Mouse (Mus musculus): Measurements from ENCODE around the gene Fam124b.
A peak's percentile ranks its signal among the peaks of the same experiment; 100 is the strongest.

The Fam124b gene

DNA sequence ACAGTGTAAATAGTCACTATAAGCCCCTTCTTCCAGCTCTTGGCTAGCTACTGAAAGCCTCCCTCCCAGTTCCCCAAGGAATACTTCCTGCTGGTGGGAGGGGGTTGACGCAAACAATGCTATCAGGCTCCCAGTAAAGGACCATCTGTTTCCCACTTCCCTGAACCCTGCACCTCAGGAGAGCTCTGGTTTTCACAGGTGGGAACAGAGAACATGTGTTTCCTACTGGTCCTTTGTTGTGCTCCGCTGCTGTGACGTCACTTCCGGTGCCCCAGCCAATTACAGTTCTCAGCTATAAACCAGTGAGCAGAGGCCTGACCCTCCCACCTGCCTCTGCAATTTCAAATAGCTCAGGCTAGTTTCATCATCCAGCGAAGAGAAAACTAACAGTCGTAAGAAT is at the start of gene Fam124b:
TSS of gene Fam124b (minus strand) at position 206 of the 400 bp plus-strand sequence.
- no peak for DNase-seq (ENCODE audit: extremely low spot score, low spot score)

DNA sequence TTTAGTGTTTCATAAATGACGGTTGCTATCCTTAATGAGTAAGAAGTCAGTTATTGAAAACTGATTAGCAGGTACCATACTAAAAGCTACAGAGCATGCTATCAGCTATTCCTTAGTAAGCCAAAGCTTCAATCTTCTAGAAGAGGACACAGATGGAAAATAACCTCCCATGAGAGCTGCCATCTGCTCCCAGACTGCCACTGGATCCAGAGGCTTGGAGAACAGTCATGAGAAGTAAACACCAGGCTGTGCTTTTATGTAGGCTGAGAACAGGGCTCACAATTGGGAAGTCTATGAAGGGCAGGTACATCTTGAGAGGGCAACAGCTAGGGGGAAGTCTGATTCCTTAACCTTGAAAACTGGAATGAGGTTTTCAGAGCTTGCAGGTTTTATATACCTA is 42.2 kb upstream of the Fam124b start:
- DNase-seq (ENCODE audit: extremely low spot score, low spot score): no peak

DNA sequence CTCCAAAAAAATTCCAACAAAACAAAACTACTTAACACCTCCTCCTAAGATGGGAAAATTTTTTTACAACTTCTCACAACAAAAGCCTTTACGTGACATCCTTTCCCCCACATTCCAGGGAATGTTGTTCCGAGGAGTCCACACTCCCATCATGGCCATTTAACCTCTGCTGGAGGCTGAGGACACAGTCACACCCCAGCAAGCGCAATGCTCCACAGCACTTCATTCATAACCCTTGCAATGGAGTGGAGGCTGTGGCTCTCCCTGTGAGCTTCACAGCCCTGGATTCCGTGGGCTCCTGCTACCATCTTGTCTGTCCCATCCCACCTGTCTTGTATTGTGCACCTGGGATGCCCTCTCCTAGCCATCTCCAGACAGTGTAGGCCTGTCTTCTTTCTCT is 40.4 kb upstream of the Fam124b start:
- DNase-seq (ENCODE audit: extremely low spot score, low spot score): no peak

DNA sequence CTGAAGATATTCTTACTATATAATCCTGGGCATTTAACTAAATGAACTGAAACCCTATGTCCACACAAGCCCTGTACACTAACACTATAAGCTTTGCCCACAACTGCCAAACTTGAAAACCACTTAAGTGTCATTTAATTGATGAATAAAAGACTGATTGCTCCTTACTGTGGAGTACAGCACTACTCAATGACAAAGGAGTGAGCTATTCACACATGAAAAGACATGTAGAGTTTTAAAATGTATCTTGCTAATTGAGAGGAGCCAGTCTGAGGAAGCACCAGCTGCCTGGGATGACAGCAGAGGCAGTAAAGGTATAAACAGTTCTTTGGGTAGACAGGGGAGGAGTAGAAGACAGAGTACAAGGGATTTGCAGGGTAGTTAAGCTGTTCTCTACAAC is 35.0 kb upstream of the Fam124b start:
- no peak for DNase-seq (ENCODE audit: extremely low spot score, low spot score)

DNA sequence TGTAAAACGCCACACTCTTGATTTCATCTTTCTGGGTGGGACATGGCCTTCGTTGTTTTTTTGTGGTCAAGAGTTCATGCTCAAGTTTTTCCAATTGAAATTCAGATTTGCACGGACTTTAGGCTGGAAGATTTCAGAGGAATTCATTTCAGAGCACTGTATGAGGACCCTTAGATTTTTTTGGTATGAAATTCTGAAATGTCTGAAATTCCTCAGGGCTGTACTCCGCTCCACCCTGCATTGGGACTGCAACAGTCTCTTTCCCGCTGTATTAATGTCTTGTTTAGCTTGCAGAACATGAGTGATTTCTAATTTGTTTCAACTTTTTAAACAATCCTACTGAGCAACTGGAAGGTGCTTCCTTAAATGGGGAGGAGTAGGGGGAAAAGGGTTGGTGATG is 32.0 kb upstream of the Fam124b start:
- DNase-seq (ENCODE audit: extremely low spot score, low spot score): no peak

DNA sequence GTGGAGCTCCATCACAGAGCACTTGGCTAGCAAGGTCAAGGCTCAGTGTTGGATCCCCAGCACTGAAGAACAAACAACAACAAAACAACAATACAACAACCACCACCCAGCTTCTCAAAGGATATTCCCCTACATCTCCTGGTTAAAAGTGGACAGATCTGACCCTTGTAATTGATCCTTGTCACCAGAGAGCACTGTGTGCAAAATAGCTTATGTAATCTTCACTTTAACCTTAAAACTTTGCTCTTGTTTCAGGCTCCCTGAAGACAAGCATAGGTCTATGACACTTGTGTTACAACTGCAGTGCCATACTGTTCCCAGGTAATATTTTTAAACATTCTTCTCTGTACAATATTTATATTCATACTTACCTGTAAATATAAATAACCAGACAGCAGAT is 28.9 kb upstream of the Fam124b start:
- DNase-seq (ENCODE audit: extremely low spot score, low spot score): no peak

DNA sequence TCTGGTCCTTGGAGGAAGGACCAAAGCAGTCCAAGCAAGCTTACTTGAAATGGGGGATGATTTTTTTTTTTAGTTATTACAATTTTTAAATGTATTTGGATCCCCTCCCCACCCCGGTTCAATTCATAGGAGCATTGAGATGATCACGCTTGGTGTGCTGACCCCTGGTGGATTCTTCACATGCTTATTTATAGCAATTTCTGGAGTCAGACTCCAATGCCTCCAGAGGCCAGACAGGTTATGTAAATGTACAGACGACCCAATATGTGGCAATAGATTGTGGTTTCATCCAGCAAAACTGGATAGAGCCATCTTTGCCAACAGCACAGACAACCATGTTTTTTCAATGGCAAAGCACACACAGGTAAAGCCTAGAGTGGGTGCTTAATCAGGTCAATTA is 25.9 kb upstream of the Fam124b start:
- no peak for DNase-seq (ENCODE audit: extremely low spot score, low spot score)

DNA sequence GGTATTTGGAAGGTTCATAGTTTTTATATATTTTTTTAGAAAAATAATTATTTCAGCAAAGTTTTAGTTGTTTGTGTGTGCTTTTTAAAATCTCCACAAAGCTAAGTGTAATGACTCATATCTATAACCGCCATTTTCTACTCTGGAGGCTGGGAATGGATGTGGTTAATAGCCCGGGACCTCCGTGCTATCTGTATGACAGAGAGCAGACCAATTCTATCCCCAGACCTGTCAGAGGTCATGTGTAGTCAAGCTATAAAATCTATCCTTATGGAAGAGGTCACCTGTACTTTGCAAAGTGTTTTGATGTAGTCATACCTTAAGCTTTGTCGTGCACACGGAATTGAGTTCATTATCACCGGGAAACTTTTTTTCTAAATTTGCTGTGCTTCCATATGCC is 23.3 kb upstream of the Fam124b start:
- no peak for DNase-seq (ENCODE audit: extremely low spot score, low spot score)

DNA sequence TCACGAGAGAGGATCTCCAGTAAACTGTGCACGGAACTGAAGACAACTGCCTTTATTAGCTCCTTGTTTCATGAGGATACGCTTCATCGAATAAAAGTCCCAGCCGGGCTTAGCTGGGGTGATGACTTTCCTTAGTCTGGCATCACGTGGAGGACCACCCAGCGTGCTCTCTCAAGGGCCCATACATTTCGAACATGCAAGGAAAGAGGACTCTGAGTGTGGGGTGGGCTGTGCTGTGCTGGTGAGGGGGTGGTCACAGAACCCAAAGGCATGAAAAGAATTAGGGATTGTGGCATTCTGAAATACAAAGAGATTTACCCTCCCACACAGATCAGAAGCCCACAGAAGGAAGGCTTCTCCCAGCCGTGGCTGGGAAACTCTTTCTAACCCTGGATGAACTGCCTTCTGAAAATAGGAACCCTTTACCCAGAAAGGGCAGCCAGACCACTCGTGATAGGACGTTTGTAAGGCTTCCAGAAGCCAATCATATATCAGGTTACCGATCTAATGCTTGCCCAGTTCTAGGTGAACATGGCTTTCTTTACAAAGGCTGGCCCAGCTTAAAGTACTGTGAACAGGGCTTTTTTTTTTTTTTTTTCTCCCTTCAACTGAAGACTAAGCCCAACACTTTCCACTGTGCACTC is 21.9 kb upstream of the Fam124b start:
- DNase-seq (ENCODE audit: extremely low spot score, low spot score): peak; percentile 17

DNA sequence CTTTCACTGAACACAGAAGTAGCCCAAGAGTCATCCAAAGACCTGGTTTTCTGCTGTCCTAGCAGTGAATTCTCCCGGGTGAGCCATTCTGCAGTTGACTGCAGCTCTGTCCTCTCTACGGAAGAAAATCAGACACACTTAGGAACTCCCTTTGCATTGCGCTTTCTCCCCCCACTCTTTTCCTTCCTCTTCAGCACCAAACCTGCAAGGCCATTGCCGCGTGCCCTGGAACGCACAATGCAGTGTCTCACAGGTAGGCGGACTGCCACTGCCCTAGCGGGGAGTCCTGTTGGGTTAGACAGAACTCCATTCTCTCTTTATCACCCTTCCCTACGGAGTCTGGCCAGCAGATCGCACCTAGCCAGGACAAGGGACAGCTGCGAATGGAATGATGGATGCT is 21.2 kb upstream of the Fam124b start:
- DNase-seq (ENCODE audit: extremely low spot score, low spot score): no peak

DNA sequence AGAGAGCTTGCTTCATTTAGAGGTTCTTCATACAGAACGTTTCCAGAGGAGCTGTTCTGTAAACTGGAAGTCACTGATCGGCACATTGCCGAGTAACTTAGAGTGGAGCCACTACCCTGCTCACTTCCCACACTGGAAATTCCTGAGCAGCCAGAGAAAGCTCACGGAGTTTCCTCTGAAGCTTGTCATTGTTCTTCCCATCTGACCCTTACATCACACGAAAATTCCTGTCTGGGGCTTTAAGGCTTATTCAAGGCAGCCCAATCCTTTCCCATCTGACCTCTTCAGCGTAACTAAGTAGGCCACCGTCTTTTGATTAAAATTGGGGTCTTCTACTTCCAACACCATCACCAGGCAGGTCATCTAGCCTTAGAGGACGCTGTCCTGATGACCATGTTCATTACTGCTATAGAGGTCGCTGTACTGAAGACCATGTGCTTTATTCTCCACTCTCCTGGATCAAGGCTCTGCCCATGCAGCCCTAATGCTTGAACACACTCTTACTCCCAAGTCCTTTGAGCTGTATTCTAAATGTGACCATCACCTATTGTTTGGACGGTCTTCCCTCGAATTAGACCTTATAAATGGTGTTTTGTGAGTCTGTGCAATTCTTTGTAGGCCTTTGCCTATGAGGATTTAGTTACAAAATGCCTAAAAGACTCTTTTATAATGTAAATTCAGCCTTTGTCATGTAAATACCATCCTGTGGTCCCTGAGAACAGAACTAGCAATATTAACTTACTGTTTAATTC is 18.9 kb upstream of the Fam124b start:
- no peak for DNase-seq (ENCODE audit: extremely low spot score, low spot score)

DNA sequence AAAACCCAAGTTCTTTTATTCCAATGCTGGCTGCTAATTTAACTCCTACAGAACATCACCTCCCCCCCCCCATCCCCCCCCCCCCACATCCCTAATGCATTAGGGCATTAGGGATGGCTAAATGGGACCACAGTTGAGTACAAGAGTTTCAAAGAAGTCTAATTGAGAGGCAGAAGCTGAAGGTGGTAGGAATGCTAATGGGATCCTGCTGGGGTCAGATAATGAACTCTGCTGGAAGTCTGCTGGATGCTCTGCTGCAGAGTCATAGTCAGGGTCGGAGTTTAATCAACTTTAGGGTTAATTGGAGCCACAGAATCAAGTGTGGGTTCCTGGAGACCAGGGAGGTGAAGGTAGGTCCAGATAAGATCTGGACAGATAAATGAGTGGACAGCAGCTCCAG is 17.9 kb upstream of the Fam124b start:
- no peak for DNase-seq (ENCODE audit: extremely low spot score, low spot score)

DNA sequence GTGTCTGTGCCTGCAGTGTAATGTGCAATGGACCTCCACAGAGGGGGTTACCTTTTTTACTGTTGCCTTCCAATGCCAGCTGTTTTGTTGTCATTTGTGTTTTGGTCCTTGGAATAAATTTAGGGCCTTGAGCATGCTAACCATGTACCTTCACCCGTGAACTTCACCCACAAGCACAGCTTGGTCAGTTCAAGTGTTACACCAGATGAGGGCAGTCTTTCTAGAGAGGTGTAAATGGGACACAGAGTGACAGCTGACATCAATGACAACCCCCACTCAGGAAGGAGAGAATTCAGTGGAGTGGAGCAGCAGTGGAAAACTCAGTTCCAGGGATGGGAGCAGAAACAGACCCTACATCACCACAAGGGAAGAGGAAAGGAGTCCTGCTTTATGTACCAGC is 12.3 kb upstream of the Fam124b start:
- DNase-seq (ENCODE audit: extremely low spot score, low spot score): no peak

DNA sequence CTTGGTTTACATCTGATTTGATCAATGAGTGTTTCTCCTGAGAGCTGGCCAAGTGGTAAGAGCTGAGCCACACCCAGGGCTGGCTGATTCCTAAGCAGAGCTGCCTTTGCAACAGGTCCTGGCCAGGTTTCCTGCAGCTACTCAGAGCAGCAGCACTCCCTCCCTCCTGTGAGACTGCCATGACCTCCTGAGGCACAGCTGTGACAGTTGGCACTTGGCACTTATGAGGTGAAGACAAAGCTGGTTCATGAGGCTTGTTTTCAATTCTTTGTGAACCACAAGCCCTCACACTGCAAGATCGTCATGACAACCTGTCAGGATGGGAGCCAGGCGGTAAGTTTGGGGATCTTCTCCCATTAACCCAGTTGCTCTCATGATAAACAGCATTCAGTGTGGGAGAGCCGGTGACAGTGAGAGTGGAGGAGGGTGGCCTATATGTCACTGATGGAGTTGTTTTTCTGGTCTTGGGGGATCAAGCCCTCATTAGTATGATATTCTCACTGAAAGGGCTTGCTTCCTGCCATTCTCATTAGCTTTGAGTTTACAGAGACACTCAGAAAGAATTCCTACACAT is 6.7 kb upstream of the Fam124b start:
- no peak for DNase-seq (ENCODE audit: extremely low spot score, low spot score)

DNA sequence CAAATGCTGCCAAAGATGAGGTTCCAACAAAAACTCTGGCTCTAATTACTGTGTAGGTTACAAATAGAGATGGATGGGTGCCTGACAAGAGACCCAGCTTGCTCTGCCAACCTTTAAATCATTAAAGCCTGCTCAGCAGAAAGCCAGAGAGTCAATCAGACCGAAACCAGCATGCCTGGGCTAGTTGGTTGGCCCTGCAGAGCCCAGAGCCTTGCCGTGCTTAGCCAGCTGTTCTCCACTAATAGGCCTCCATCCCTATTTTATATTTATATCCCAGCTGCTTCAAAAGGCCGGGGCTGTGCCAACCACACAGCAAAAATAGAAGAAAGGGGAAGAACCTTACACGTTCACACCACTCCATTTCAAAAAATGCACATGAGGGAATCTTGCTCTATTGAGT is 2.9 kb upstream of the Fam124b start:
- no peak for DNase-seq (ENCODE audit: extremely low spot score, low spot score)

DNA sequence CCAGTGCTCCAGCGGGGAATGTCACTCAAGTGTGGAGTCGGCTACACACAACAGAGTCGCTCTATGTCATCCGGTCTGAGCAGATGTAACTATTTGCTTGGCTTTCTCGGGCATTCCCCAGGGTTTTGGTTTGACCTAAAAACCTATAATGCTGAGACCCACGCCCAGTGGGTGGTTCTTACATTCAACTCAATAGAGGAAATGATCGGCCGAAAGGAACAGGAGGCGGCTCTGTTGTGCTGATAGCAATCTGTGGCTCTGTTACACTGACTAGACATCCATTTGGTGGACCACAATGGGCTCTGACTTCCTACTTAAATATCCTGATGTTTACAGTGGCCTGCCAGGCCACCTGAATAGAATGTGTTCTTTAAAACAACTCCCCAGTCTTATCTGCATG is 4.4 kb downstream of the Fam124b start:
- DNase-seq (ENCODE audit: extremely low spot score, low spot score): no peak

DNA sequence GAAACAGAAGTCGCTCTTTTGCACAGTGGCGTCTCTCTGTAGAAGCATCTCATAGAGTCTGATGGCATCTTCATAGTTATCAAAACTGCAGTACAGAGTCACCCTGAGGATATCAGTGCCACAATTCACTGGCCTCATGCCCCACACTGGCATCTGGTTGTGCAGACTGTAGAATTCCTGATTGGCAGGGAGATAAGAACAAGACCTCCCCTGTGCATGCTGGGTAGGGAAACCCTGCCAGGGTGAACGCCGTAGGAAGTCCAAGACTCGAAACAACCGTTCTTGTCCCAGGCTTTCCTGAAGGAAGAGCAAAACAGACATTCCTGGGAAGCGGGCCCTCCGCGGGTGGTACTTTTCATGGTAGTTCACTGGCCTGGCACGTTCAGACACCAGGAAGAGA is 5.1 kb downstream of the Fam124b start:
- DNase-seq (ENCODE audit: extremely low spot score, low spot score): no peak

DNA sequence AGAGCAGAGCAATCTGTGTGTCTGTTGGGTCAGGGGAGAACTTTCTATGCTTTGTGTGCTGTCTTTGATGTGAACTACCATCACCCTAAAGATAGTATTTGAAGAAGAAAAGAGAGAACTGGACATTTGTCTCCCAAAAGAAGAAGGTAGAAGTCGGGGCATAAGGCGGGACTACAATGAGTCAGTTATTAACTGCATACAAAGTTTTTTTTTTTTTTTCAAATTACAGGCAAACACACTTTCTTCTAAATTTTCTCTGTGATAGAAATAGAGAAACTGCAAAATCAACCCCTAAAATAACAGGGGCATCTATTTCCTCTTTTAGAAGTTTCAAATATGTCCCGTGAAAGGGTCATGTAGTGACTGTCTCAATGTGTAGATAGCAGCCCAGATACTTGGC is 16.0 kb downstream of the Fam124b start:
- DNase-seq (ENCODE audit: extremely low spot score, low spot score): no peak

DNA sequence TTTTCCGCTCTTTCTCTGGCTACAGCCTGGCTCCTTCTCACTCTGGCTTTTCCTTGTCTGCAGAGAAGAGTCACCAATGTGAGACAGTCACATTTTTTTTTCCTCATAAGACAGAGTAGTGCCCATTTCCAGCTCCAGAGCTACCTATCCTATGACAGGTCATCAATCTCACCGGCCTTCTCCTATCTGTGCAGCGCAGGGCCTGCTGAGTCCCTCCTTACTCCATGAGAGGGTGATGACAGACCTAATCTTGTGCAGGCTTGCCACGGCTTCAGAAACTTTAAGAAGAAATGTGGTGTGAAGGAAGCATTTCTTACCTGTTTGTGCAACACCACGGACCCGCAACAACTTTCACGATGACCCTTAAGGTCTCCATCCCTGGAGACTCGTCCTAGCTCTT is 25.4 kb downstream of the Fam124b start:
- DNase-seq (ENCODE audit: extremely low spot score, low spot score): no peak

DNA sequence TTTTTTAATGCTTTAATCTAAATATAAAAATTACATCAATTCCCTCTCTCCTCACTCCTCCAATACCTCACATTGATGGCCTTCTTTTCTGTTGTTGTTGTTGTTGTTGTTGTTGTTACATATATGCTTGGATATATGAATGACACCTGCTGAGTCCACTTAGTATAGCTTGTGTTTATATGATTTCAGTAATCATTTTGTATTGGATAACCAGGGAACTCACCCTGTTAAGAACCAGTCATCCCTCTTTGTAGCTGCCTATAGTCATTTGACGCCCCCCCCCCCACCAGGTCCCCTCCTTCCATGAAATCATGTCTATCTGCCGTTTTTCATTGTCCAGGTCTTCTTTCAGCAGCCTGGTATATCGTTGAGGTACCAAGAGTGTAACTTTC is 36.9 kb downstream of the Fam124b start:
- DNase-seq (ENCODE audit: extremely low spot score, low spot score): no peak

DNA sequence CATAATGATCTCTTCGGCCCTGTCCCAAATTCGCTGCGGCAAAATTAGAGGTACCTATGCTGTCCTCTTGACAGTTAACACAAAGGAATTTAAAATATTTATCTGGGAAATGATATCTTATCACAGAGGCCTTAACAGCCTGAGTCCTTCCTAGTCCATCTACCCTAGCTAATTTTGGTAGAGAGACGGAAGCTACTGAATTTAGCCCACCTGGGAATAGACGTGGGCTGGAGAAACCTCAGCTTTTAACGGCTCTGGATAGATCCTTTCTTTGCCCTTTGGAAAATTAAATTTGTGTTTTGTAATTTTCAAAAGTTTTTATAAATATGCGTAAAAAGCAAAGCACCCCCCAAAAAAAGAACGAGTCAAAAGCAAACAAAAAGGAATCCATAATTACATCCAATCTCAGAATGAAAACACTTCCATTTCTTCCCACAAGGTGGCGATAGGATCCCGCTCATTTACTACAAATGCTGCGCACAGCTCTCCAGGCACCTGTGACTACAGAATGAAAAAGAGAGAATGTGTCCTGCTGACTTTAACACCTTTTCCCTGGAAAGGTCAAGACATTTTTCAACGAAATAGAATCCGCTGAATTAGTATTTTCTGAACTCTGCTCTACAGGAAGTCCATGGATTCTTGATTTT is 37.4 kb downstream of the Fam124b start:
- peak; percentile 39 for DNase-seq (ENCODE audit: extremely low spot score, low spot score)

DNA sequence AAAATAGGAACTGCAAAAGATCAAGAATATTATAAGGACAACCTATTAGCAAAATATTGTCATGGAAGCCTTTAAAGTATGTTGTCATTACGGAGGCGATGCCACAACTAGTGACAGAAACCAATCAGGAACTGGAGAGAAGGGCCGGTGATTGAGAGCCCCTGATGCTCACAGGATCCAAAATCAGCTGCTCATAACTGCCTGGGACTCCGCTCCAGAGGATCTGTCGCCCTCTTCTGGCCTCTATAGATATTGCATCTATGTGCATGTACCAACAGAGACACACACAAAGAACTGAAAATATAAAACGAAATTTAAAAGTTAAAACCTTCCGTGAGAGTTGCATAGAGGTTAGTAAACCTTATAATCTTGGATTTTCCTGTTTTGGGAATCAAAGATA is 38.1 kb downstream of the Fam124b start:
- DNase-seq (ENCODE audit: extremely low spot score, low spot score): peak; percentile 32

Data from neural tube, embryonic 10.5 days (tissue).